Mouse (Mus musculus): ENCODE data around the gene Myo1b.
"Not testable (repeated sequence)": the region's sequence is repeated elsewhere in the genome, so short reads cannot be mapped to it uniquely, and the experiment has no call there.

Myo1b gene

GRCm38 (mm10) chr1:51894721-51895120 lies 21.1 kb downstream of the Myo1b start:
- DNase-seq (ENCODE audit: low spot score), result no peak

- DNase-seq (ENCODE audit: low spot score), result no peak
Measured at GRCm38 (mm10) chr1:51893521-51894355, 22.1 kb downstream of the Myo1b start.

GRCm38 (mm10) chr1:51892005-51892404 lies 23.9 kb downstream of the Myo1b start:
- DNase-seq (ENCODE audit: low spot score), result no peak

DNA sequence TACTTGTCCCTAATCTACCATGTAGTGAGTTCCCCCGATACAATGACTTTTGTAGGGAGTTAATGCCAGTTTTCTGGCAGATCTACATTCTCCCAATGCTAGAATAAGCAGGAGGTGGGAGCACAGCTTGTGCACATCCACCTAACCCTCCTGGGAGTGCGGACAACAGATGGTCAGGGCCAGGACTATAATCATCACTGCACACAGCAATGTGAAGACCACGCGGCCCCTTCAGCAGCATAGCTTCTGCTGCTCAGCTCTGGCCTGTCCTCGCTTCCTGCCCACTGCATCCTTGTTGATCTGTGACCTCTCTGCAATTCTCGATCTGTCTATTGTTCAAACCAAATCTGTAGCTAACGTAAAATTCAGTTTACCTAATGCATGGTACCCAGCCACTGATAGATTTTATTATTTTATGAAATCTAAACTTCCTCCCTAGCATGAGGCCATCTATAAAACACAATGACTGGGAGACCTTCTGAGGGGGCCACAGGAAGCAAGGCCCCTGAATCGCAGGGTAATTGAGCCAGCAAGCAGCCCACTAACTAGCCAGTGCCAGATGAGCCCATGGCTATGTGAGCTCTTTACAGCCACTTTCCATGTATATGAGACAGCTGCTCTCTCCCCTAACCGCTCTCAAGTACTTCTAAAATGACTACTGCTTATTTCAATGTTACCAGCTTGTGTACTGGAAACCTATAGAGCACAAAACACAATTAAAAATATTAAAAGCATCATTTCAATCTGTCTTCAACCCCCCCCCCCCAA lies 27.6 kb downstream of the Myo1b start:
- DNase-seq (ENCODE audit: low spot score), result no peak

GRCm38 (mm10) chr1:51885356-51885983 lies 30.4 kb downstream of the Myo1b start:
- DNase-seq (ENCODE audit: low spot score), result no peak

- no peak for DNase-seq (ENCODE audit: low spot score)
Measured at GRCm38 (mm10) chr1:51883211-51883610, 32.7 kb downstream of the Myo1b start.

DNA sequence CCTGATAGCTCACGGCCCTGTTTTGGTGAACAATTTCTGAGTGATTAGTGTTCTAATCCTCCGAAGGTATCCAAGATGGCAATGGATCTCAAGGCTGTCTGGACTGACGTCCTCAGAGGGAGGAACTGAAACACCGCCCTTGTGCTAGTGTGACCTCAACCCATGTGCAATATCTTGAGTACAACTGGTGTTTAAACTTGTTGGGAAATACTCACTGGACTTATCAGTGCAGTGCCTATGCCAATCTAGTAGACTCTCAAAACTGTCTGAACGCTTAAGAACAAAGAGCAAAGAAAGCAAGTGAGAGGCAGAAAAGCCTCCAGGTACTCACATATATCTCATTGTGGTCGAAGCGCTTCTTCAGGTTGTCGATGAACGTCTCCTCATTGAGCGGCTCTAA lies 33.1 kb downstream of the Myo1b start:
- DNase-seq (ENCODE audit: low spot score), result no peak

DNA sequence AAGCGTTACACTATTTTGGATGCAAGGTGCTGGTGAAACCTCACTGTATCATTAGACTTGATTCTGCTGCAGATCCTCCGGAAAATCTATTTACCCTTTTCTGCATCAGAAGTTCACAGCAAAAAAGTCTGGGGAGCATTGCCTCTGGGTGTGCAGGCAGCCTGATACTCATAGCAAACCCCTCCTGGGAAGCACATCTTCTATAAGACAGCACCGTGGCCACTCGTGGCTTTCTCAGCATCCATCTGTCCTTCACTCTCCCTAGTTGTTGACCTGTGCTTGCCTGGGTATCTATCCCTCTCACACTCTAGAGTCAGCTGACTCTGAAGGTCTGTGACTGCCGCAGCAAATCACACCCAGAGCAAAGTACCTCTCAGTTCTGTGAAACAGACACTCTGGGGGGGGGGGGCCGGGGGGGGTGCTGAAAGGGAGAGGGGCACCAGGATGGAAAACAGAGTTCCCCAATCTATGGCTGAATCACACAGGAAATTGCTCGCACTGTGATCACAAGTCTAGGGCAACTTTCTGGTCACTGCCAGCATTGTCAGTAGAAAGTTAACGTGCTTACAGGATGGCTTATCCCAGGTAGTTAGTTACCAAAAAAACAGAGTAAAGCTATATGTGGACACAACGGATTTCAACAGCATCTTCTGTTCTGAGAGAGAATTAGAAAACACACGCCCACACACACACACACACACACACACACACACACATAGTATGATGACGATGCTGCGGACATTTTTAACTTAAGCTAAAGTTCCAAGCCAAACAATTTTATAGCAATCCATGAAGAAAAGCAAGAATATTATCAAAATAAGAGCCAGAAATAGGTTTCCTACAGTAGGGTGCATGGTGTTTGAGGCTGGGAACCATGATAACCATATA lies 35.7 kb downstream of the Myo1b start:
- DNase-seq (ENCODE audit: low spot score), result no peak

- peak; percentile 40 for DNase-seq (ENCODE audit: low spot score)
Measured at GRCm38 (mm10) chr1:51879333-51879770, 36.5 kb downstream of the Myo1b start.

- no peak for DNase-seq (ENCODE audit: low spot score)
Measured at GRCm38 (mm10) chr1:51875462-51876225, 40.2 kb downstream of the Myo1b start.

- DNase-seq (ENCODE audit: low spot score), result no peak
Measured at GRCm38 (mm10) chr1:51872493-51873261, 43.2 kb downstream of the Myo1b start.

DNA sequence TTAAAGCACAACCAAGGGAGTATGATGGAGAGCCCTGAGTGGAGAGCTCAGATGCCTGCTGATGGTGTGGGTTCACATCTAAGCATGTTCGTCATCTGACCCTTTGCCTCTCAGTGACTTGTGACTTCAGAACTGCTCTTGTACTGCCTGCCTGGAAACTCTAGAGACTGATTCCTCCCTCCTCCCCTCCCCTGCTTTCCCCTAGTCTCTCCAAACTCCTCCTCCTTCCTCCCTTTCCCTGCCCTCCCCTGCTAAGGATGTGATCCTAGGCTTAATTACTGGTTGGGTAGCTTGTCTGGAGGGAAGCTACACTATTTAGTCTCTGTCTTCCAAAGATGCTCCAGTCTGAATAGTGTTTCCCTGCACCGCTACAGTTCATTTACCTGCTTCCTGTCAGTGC lies 44.6 kb downstream of the Myo1b start:
- DNase-seq (ENCODE audit: low spot score), result not testable (repeated sequence)

GRCm38 (mm10) chr1:51862828-51863421 lies 52.9 kb downstream of the Myo1b start:
- DNase-seq (ENCODE audit: low spot score), result no peak

GRCm38 (mm10) chr1:51860837-51861236 lies 55.0 kb downstream of the Myo1b start:
- DNase-seq (ENCODE audit: low spot score), result no peak

- DNase-seq (ENCODE audit: low spot score), result no peak
Measured at GRCm38 (mm10) chr1:51856946-51857345, 58.9 kb downstream of the Myo1b start.

- DNase-seq (ENCODE audit: low spot score), result no peak
Measured at GRCm38 (mm10) chr1:51856245-51856915, 59.5 kb downstream of the Myo1b start.

GRCm38 (mm10) chr1:51855541-51856244 lies 60.2 kb downstream of the Myo1b start:
- DNase-seq (ENCODE audit: low spot score), result no peak

- no peak for DNase-seq (ENCODE audit: low spot score)
Measured at GRCm38 (mm10) chr1:51852314-51852713, 63.6 kb downstream of the Myo1b start.
